Mouse (Mus musculus) 3T3-L1 (cell line): ENCODE measurements around the gene Ffar2.

Source experiments
- DNase-seq: peaks from one replicate; pipeline ENCODE4 v3.0.0-alpha.2; 2015; ENCODE audit warnings: low read depth, low spot score

Gene Ffar2

GRCm38 (mm10) chr7:30769236-30769635 lies 54.3 kb downstream of the Ffar2 start:
- DNase-seq, result no peak
